In genomic region chr4:138455141-138455955, GRCm38 (mm10) we compare ENCODE assay signal across 8 mouse cellular contexts. TPM values are rescaled to one million over a fixed set of nuclear protein-coding genes. Genes with fewer than 3 reads are reported as not detected.
A peak's percentile ranks its signal among the peaks of the same experiment; 100 is the strongest.
DNase-seq lines count a peak whose midpoint lies in the region; ATAC-seq and TF ChIP-seq lines count a peak whose summit lies in the region.

No protein-coding gene starts in this region.

- H3K4me1 ChIP-seq in bone marrow, adult 2 months (ENCODE audit: control insufficient read depth, insufficient read depth, low read length), result peaks cover 2% of the 10 kb centered on the region; the same call in 1 of the 2 replicates
- peaks cover 58% of the 10 kb centered on the region for H3K4me1 ChIP-seq in forebrain, embryonic 10.5 days
- peaks cover 58% of the 10 kb centered on the region for H3K4me1 ChIP-seq in hindbrain, embryonic 15.5 days (replicated peaks)
- peaks cover 15% of the 10 kb centered on the region for H3K4me1 ChIP-seq in liver, embryonic 11.5 days (replicated peaks; ENCODE audit: control insufficient read depth, insufficient read depth, low read length)
- H3K4me1 ChIP-seq in neural tube, embryonic 14.5 days (ENCODE audit: control insufficient read depth, insufficient read depth, low read length), result peaks cover 23% of the 10 kb centered on the region

- peak overlapping the region; percentile 4 for H3K4me3 ChIP-seq in bone marrow, adult 2 months (replicated peaks; ENCODE audit: control insufficient read depth, low read depth, low read length)
- H3K4me3 ChIP-seq in forebrain, embryonic 10.5 days, result peak overlapping the region; percentile 87
- peak overlapping the region; percentile 96 for H3K4me3 ChIP-seq in hindbrain, embryonic 15.5 days
- peak overlapping the region; percentile 73 for H3K4me3 ChIP-seq in liver, embryonic 11.5 days (ENCODE audit: low read depth, low read length)
- H3K4me3 ChIP-seq in neural tube, embryonic 14.5 days (ENCODE audit: low read depth, low read length), result peak overlapping the region; percentile 97

- H3K27ac ChIP-seq in bone marrow, adult 2 months (ENCODE audit: control insufficient read depth, insufficient read depth, low read depth, low read length, poor library complexity), result peak overlapping the region; percentile 12; the same call in 1 of the 2 replicates
- peak overlapping the region; percentile 88 for H3K27ac ChIP-seq in forebrain, embryonic 10.5 days
- H3K27ac ChIP-seq in hindbrain, embryonic 15.5 days (replicated peaks), result peak overlapping the region; percentile 96
- H3K27ac ChIP-seq in liver, embryonic 11.5 days (ENCODE audit: low read depth, low read length), result peak overlapping the region; percentile 84
- H3K27ac ChIP-seq in neural tube, embryonic 14.5 days (ENCODE audit: low read depth, low read length), result peak overlapping the region; percentile 97

- H3K4me2 ChIP-seq in hindbrain, embryonic 15.5 days, result peak overlapping the region; percentile 86
- peak overlapping the region; percentile 71 for H3K4me2 ChIP-seq in liver, embryonic 11.5 days
- peak overlapping the region; percentile 84 for H3K4me2 ChIP-seq in neural tube, embryonic 14.5 days (ENCODE audit: low read depth, low read length)

- WGBS in bone marrow, adult 2 months, result 2% methylated on average over 58 of the region's 58 CpGs
- WGBS in forebrain, embryonic 10.5 days, result under 1% methylated on average over 58 of the region's 58 CpGs
- WGBS in hindbrain, embryonic 15.5 days, result under 1% methylated on average over 58 of the region's 58 CpGs
- 3% methylated on average over 58 of the region's 58 CpGs for WGBS in liver, embryonic 11.5 days
- WGBS in neural tube, embryonic 14.5 days, result under 1% methylated on average over 56 of the region's 58 CpGs

- peak overlapping the region; percentile 99 for H3K9ac ChIP-seq in hindbrain, embryonic 15.5 days
- peak overlapping the region; percentile 70 for H3K9ac ChIP-seq in liver, embryonic 11.5 days (ENCODE audit: low read depth, low read length)
- H3K9ac ChIP-seq in neural tube, embryonic 14.5 days (replicated peaks; ENCODE audit: low read depth, low read length), result peak overlapping the region; percentile 99

- no peak for TF ChIP-seq CTCF in bone marrow, adult 2 months (IDR thresholded peaks at IDR 0.05; ENCODE audit: control insufficient read depth, insufficient read depth, low read length)

- no peaks in the 10 kb centered on the region for H3K36me3 ChIP-seq in forebrain, embryonic 10.5 days (replicated peaks)
- no peaks in the 10 kb centered on the region for H3K36me3 ChIP-seq in hindbrain, embryonic 15.5 days
- H3K36me3 ChIP-seq in liver, embryonic 11.5 days (ENCODE audit: control insufficient read depth, insufficient read depth, low read length), result no peaks in the 10 kb centered on the region
- no peaks in the 10 kb centered on the region for H3K36me3 ChIP-seq in neural tube, embryonic 14.5 days (ENCODE audit: control insufficient read depth, insufficient read depth, low read length)

- H3K27me3 ChIP-seq in forebrain, embryonic 10.5 days (ENCODE audit: poor library complexity, severe bottlenecking), result peaks cover 94% of the 10 kb centered on the region
- no peaks in the 10 kb centered on the region for H3K27me3 ChIP-seq in hindbrain, embryonic 15.5 days
- H3K27me3 ChIP-seq in liver, embryonic 11.5 days (replicated peaks; ENCODE audit: control insufficient read depth, insufficient read depth, low read length), result peaks cover 90% of the 10 kb centered on the region
- H3K27me3 ChIP-seq in neural tube, embryonic 14.5 days (ENCODE audit: control insufficient read depth, insufficient read depth, low read length), result peaks cover 3% of the 10 kb centered on the region; the same call in 1 of the 2 replicates

- no peaks in the 10 kb centered on the region for H3K9me3 ChIP-seq in forebrain, embryonic 10.5 days
- H3K9me3 ChIP-seq in hindbrain, embryonic 15.5 days, result no peaks in the 10 kb centered on the region
- H3K9me3 ChIP-seq in liver, embryonic 11.5 days (ENCODE audit: control insufficient read depth, low read length), result no peaks in the 10 kb centered on the region
- H3K9me3 ChIP-seq in neural tube, embryonic 14.5 days (ENCODE audit: control insufficient read depth, low read length), result no peaks in the 10 kb centered on the region

- DNase-seq in layer of hippocampus, postnatal 10 days (ENCODE audit: low spot score in 2 of 2), result peak; percentile 56 to 60
- DNase-seq in layer of hippocampus, postnatal 25 days (ENCODE audit: extremely low spot score in 1 of 2, low spot score in 1 of 2), result no peak
- DNase-seq in forebrain, embryonic 10.5 days (ENCODE audit: extremely low spot score, low spot score), result peak; percentile 48
- DNase-seq in liver, embryonic 11.5 days (ENCODE audit: low spot score), result peak; percentile 46
- no peak for DNase-seq in left cerebral cortex, adult 8-10 months (ENCODE audit: low spot score in 2 of 2)

- no peak for TF ChIP-seq POLR2A in bone marrow, adult 2 months (IDR thresholded peaks at IDR 0.05; ENCODE audit: borderline replicate concordance, control insufficient read depth, low read depth, low read length)

- peak; percentile 15 for ATAC-seq in hindbrain, embryonic 15.5 days (ENCODE audit: low FRiP score, low read depth)
- ATAC-seq in liver, embryonic 11.5 days (replicated peaks; ENCODE audit: low FRiP score), result no peak
- peak; percentile 18 for ATAC-seq in neural tube, embryonic 14.5 days (ENCODE audit: low read depth)

RNA-seq across cellular contexts. Expression of gene Camk2n1, which starts 1.2 kb away (rescaled TPM):
- 100 to 1,000 TPM; 161 to 168 TPM for total RNA-seq in layer of hippocampus, postnatal 10 days (2021)
- total RNA-seq in layer of hippocampus, postnatal 25 days (2021), result 100 to 1,000 TPM; 348 to 359 TPM
- 2.2 and 3.4 TPM in 2 replicates for polyA plus RNA-seq in bone marrow, adult 2 months (2011; ENCODE audit: insufficient read depth, insufficient read length, low replicate concordance, missing spikeins)
- polyA plus RNA-seq in forebrain, embryonic 10.5 days (2016; fragmentation: Nextera tagmentation; extraction: Ambion mirVana), result 0.96 and 0.98 TPM in 2 replicates
- polyA plus RNA-seq in hindbrain, embryonic 15.5 days (2015; fragmentation: Nextera tagmentation; extraction: Ambion mirVana), result 16.9 and 17.0 TPM in 2 replicates
- polyA plus RNA-seq in liver, embryonic 11.5 days (2014; fragmentation: Nextera tagmentation; extraction: Ambion mirVana), result 2.1 TPM in 2 replicates
- polyA plus RNA-seq in neural tube, embryonic 14.5 days (2014; fragmentation: Nextera tagmentation; extraction: Ambion mirVana), result 19.6 and 25.8 TPM in 2 replicates
- 1,000 to 10,000 TPM in 2 of 4 experiments, 100 to 1,000 TPM in 2; 966 to 1,102 (median 1,006) TPM for total RNA-seq in left cerebral cortex, adult 8-10 months (2022)

RNA-seq across cellular contexts. Expression of gene Mul1, which starts 20.9 kb away (rescaled TPM):
- 10 to 100 TPM; 39.1 to 43.4 TPM for total RNA-seq in layer of hippocampus, postnatal 10 days (2021)
- total RNA-seq in layer of hippocampus, postnatal 25 days (2021), result 10 to 100 TPM; 57.7 to 57.8 TPM
- 5.8 and 7.8 TPM in 2 replicates for polyA plus RNA-seq in bone marrow, adult 2 months (2011; ENCODE audit: insufficient read depth, insufficient read length, low replicate concordance, missing spikeins)
- polyA plus RNA-seq in forebrain, embryonic 10.5 days (2016; fragmentation: Nextera tagmentation; extraction: Ambion mirVana), result 21.2 and 22.7 TPM in 2 replicates
- 17.6 and 19.2 TPM in 2 replicates for polyA plus RNA-seq in hindbrain, embryonic 15.5 days (2015; fragmentation: Nextera tagmentation; extraction: Ambion mirVana)
- polyA plus RNA-seq in liver, embryonic 11.5 days (2014; fragmentation: Nextera tagmentation; extraction: Ambion mirVana), result 15.1 and 17.9 TPM in 2 replicates
- polyA plus RNA-seq in neural tube, embryonic 14.5 days (2014; fragmentation: Nextera tagmentation; extraction: Ambion mirVana), result 15.3 and 18.6 TPM in 2 replicates
- total RNA-seq in left cerebral cortex, adult 8-10 months (2022), result 10 to 100 TPM; 51.6 to 54.5 (median 52.7) TPM

RNA-seq across cellular contexts. Expression of gene Fam43b, which starts 59.0 kb away (rescaled TPM):
- 10 to 100 TPM; 29.3 to 33.8 TPM for total RNA-seq in layer of hippocampus, postnatal 10 days (2021)
- 10 to 100 TPM; 28.7 to 31.0 TPM for total RNA-seq in layer of hippocampus, postnatal 25 days (2021)
- not detected in 2 replicates for polyA plus RNA-seq in bone marrow, adult 2 months (2011; ENCODE audit: insufficient read depth, insufficient read length, low replicate concordance, missing spikeins)
- not detected in 2 replicates for polyA plus RNA-seq in forebrain, embryonic 10.5 days (2016; fragmentation: Nextera tagmentation; extraction: Ambion mirVana)
- 15.7 and 16.5 TPM in 2 replicates for polyA plus RNA-seq in hindbrain, embryonic 15.5 days (2015; fragmentation: Nextera tagmentation; extraction: Ambion mirVana)
- 0.12 and 0.21 TPM in 2 replicates for polyA plus RNA-seq in liver, embryonic 11.5 days (2014; fragmentation: Nextera tagmentation; extraction: Ambion mirVana)
- polyA plus RNA-seq in neural tube, embryonic 14.5 days (2014; fragmentation: Nextera tagmentation; extraction: Ambion mirVana), result 5.9 and 9.1 TPM in 2 replicates
- total RNA-seq in left cerebral cortex, adult 8-10 months (2022), result 10 to 100 TPM; 27.9 to 32.2 (median 28.2) TPM

Comparison
In these comparisons a context has a peak if more than half of its experiments do, and no peak if none do; other contexts are left out.
1. DNase-seq: peak in layer of hippocampus, postnatal 10 days (2 of 2), forebrain, embryonic 10.5 days (single experiment) and liver, embryonic 11.5 days (single experiment); none in layer of hippocampus, postnatal 25 days (0 of 2) and left cerebral cortex, adult 8-10 months (0 of 2).
2. H3K27ac ChIP-seq: peak in every context shown above with its lines; median percentile 97 in neural tube, embryonic 14.5 days; 96 in hindbrain, embryonic 15.5 days; 88 in forebrain, embryonic 10.5 days; 84 in liver, embryonic 11.5 days; 12 in bone marrow, adult 2 months.
3. H3K4me3 ChIP-seq: peak in every context shown above with its lines; median percentile 97 in neural tube, embryonic 14.5 days; 96 in hindbrain, embryonic 15.5 days; 87 in forebrain, embryonic 10.5 days; 73 in liver, embryonic 11.5 days; 4 in bone marrow, adult 2 months.
4. Peak in every context shown above with its lines, with median percentiles within 50 percentile points of each other: H3K4me2 ChIP-seq and H3K9ac ChIP-seq.